Mouse (Mus musculus): Measurements from ENCODE around the gene Gm8857. TPM values are rescaled to one million over a fixed set of nuclear protein-coding genes. Genes with fewer than 3 reads are reported as not detected.
"Not testable (repeated sequence)": the region's sequence is repeated elsewhere in the genome, so short reads cannot be mapped to it uniquely, and the experiment has no call there.

The Gm8857 gene
- polyA plus RNA-seq (2015; fragmentation: Nextera tagmentation; extraction: Ambion mirVana) = not detected in 2 replicates

- H3K4me2 ChIP-seq (ENCODE audit: low read depth, low read length); H3K36me3 ChIP-seq (ENCODE audit: control insufficient read depth, insufficient read depth); H3K27ac ChIP-seq (ENCODE audit: low read length); H3K4me3 ChIP-seq (ENCODE audit: low read length); ATAC-seq (replicated peaks; ENCODE audit: extremely low read depth, insufficient read depth, low FRiP score); H3K4me1 ChIP-seq (ENCODE audit: control insufficient read depth, insufficient read depth, low read length); H3K9me3 ChIP-seq (replicated peaks; ENCODE audit: control insufficient read depth, low read length); H3K27me3 ChIP-seq (ENCODE audit: control insufficient read depth, insufficient read depth, low read length); H3K9ac ChIP-seq (ENCODE audit: low read length): not testable (repeated sequence)
- WGBS = 32% methylated on average over 1 of the region's 3 CpGs
Measured at GRCm38 (mm10) chr5:10947505-10947904, at the start of gene Gm8857, which contains the start of gene Gm8871. Gene Gm8857 (plus strand): TSS chr5:10947807. Gene Gm8871 (plus strand): TSS chr5:10947805.

- not testable (repeated sequence) for H3K27ac ChIP-seq (ENCODE audit: low read length); H3K9me3 ChIP-seq (replicated peaks; ENCODE audit: control insufficient read depth, low read length); H3K27me3 ChIP-seq (ENCODE audit: control insufficient read depth, insufficient read depth, low read length); H3K4me3 ChIP-seq (ENCODE audit: low read length); H3K9ac ChIP-seq (ENCODE audit: low read length); H3K4me2 ChIP-seq (ENCODE audit: low read depth, low read length); H3K4me1 ChIP-seq (ENCODE audit: control insufficient read depth, insufficient read depth, low read length); H3K36me3 ChIP-seq (ENCODE audit: control insufficient read depth, insufficient read depth); ATAC-seq (replicated peaks; ENCODE audit: extremely low read depth, insufficient read depth, low FRiP score)
- 75% methylated on average over 2 of the region's 2 CpGs for WGBS
Measured at GRCm38 (mm10) chr5:10953512-10953911, 5.9 kb downstream of the Gm8857 start.

- not testable (repeated sequence) for H3K9ac ChIP-seq (ENCODE audit: low read length); H3K36me3 ChIP-seq (ENCODE audit: control insufficient read depth, insufficient read depth); ATAC-seq (replicated peaks; ENCODE audit: extremely low read depth, insufficient read depth, low FRiP score); H3K4me1 ChIP-seq (ENCODE audit: control insufficient read depth, insufficient read depth, low read length); H3K4me3 ChIP-seq (ENCODE audit: low read length); H3K27me3 ChIP-seq (ENCODE audit: control insufficient read depth, insufficient read depth, low read length); H3K9me3 ChIP-seq (replicated peaks; ENCODE audit: control insufficient read depth, low read length); H3K27ac ChIP-seq (ENCODE audit: low read length); H3K4me2 ChIP-seq (ENCODE audit: low read depth, low read length)
- WGBS = 80% methylated on average over 5 of the region's 8 CpGs
Measured at GRCm38 (mm10) chr5:10958057-10958456, 10.4 kb downstream of the Gm8857 start.

Other genes with a start within 250 kb of the Gm8857 start
- gene Gm8871, start within 50 bp of the Gm8857 start, polyA plus RNA-seq (2015; fragmentation: Nextera tagmentation; extraction: Ambion mirVana) = not detected in 2 replicates
- gene Gm8879, start 179.8 kb downstream of the Gm8857 start, polyA plus RNA-seq (2015; fragmentation: Nextera tagmentation; extraction: Ambion mirVana) = not detected in 2 replicates
- gene Gm5861, start 235.3 kb downstream of the Gm8857 start, polyA plus RNA-seq (2015; fragmentation: Nextera tagmentation; extraction: Ambion mirVana) = not detected in 2 replicates

Data from heart, embryonic 16.5 days (tissue).